Mouse (Mus musculus) CH12.LX (cell line): ENCODE results near the gene Ephb4.

Experiments used
- CHD2 ChIP-seq: IDR thresholded peaks from 2 replicates; pipeline ENCODE4 v1.6.1; 2011; ENCODE audit warnings: low read length, improper control_type of control experiment
- CTCF ChIP-seq, 2 experiments: IDR thresholded peaks in 1 of 2; conservative IDR thresholded peaks in 1 of 2; 2 replicates each; pipeline ENCODE4 v1.5.1; 2011 to 2012; ENCODE audit warnings: low read depth in 2 of 2, low read length in 2 of 2, improper control_type of control experiment in 1 of 2, inconsistent platforms in 1 of 2, mild to moderate bottlenecking in 1 of 2, moderate library complexity in 1 of 2
- EP300 ChIP-seq: IDR thresholded peaks from 2 replicates; pipeline ENCODE4 v1.6.1; 2011; ENCODE audit warnings: low read length, improper control_type of control experiment
- MXI1 ChIP-seq: IDR thresholded peaks from 2 replicates; pipeline ENCODE4 v1.6.1; 2011; ENCODE audit warnings: mild to moderate bottlenecking, low read depth, low read length, improper control_type of control experiment
- POLR2A ChIP-seq: IDR thresholded peaks from 2 replicates; pipeline ENCODE4 v1.6.1; 2011; ENCODE audit warnings: low read depth, mild to moderate bottlenecking, improper control_type of control experiment, low read length
- USF1 ChIP-seq: IDR thresholded peaks from 2 replicates; pipeline ENCODE4 v1.6.1; 2014; ENCODE audit warnings: low read depth, mild to moderate bottlenecking, inconsistent platforms, low read length, improper control_type of control experiment

- TF ChIP-seq POLR2A (no peak), EP300 (no peak), USF1 (no peak), CTCF (conservative IDR thresholded peaks at IDR 0.05 in 1 of 2, IDR thresholded peaks at IDR 0.05 in 1 of 2; ENCODE audit: low read depth in 2 of 2, low read length in 2 of 2) (no peak), MXI1 (no peak), CHD2 (no peak)
These were observed 27.7 kb downstream of the Ephb4 start for GRCm38 (mm10) chr5:137377603-137378002.
